Mouse (Mus musculus): Measurements from ENCODE around the gene Serpina3n.
A peak's percentile ranks its signal among the peaks of the same experiment; 100 is the strongest.
"Not testable (repeated sequence)": the region's sequence is repeated elsewhere in the genome, so short reads cannot be mapped to it uniquely, and the experiment has no call there.

Gene Serpina3n

GRCm38 (mm10) chr12:104440087-104440760 is 33.7 kb downstream of the Serpina3n start:
- peak; percentile 70 for DNase-seq

- no peak for DNase-seq
Observed at GRCm38 (mm10) chr12:104443716-104444115, 37.2 kb downstream of the Serpina3n start.

- DNase-seq = not testable (repeated sequence)
Observed at GRCm38 (mm10) chr12:104447056-104447455, 40.5 kb downstream of the Serpina3n start.

- DNase-seq = no peak
Observed at GRCm38 (mm10) chr12:104448099-104448498, 41.6 kb downstream of the Serpina3n start.

GRCm38 (mm10) chr12:104450257-104450656 is 43.7 kb downstream of the Serpina3n start:
- DNase-seq = no peak

- no peak for DNase-seq
Observed at GRCm38 (mm10) chr12:104453002-104453401, 46.5 kb downstream of the Serpina3n start.

- no peak for DNase-seq
Observed at GRCm38 (mm10) chr12:104459377-104459776, 52.8 kb downstream of the Serpina3n start.

GRCm38 (mm10) chr12:104461372-104461771 is 54.8 kb downstream of the Serpina3n start:
- no peak for DNase-seq
